Mouse (Mus musculus) stomach, embryonic 16.5 days (tissue): ENCODE data around the gene Olfr1312. TPM values are rescaled to one million over a fixed set of nuclear protein-coding genes. Genes with fewer than 3 reads are reported as not detected.

Source experiments
- polyA plus RNA-seq: library from polyadenylated mRNA; unstranded; fragments of >200 nt; fragmentation: Nextera tagmentation; extraction: Ambion mirVana; gene quantifications from 2 replicates; pipeline ENCODE4 v1.2.1, GENCODE M21; 2015

Gene Olfr1312
- polyA plus RNA-seq, 1 experiment from 2014 or later: not detected

Other genes with a start within 250 kb of the Olfr1312 start
- gene Olfr1303, start 229.9 kb downstream of the Olfr1312 start, polyA plus RNA-seq: not detected in 2 replicates
- not detected in 2 replicates for gene Olfr1305, start 173.1 kb downstream of the Olfr1312 start, polyA plus RNA-seq
- not detected in 2 replicates for gene Olfr1306, start 134.0 kb downstream of the Olfr1312 start, polyA plus RNA-seq
- gene Olfr1307, start 100.8 kb downstream of the Olfr1312 start, polyA plus RNA-seq: not detected in 2 replicates
- gene Olfr1308, start 85.3 kb downstream of the Olfr1312 start, polyA plus RNA-seq: not detected in 2 replicates
- gene Olfr1309, start 60.0 kb downstream of the Olfr1312 start, polyA plus RNA-seq: not detected in 2 replicates
- gene Olfr1310, start 37.5 kb downstream of the Olfr1312 start, polyA plus RNA-seq: not detected in 2 replicates
- not detected in 2 replicates for gene Olfr1311, start 25.8 kb downstream of the Olfr1312 start, polyA plus RNA-seq
- not detected in 2 replicates for gene Olfr1313, start 27.6 kb upstream of the Olfr1312 start, polyA plus RNA-seq
- gene Olfr1314, start 46.5 kb upstream of the Olfr1312 start, polyA plus RNA-seq: not detected in 2 replicates
- gene Olfr1315-ps1, start 65.2 kb upstream of the Olfr1312 start, polyA plus RNA-seq: not detected in 2 replicates
- not detected in 2 replicates for gene Olfr1316, start 84.7 kb upstream of the Olfr1312 start, polyA plus RNA-seq
- not detected in 2 replicates for gene Olfr1317, start 90.1 kb upstream of the Olfr1312 start, polyA plus RNA-seq
- gene Olfr1318, start 104.0 kb upstream of the Olfr1312 start, polyA plus RNA-seq: not detected in 2 replicates
- 39.7 and 54.7 TPM in 2 replicates for gene Lpcat4, start 189.2 kb upstream of the Olfr1312 start, polyA plus RNA-seq
- gene Nutm1, start 209.1 kb upstream of the Olfr1312 start, polyA plus RNA-seq: 0.05 and 0.11 TPM in 2 replicates
- gene Nop10, start 211.7 kb upstream of the Olfr1312 start, polyA plus RNA-seq: 193 and 215 TPM in 2 replicates
- gene Slc12a6, start 215.6 kb upstream of the Olfr1312 start, polyA plus RNA-seq: 14.6 and 15.1 TPM in 2 replicates
- gene Gm21985, start 216.1 kb upstream of the Olfr1312 start, polyA plus RNA-seq: not detected in 2 replicates